Mouse (Mus musculus): ENCODE results near the gene Slc25a51.
"Not testable (repeated sequence)": the region's sequence is repeated elsewhere in the genome, so short reads cannot be mapped to it uniquely, and the experiment has no call there.

- not testable (repeated sequence) for TF ChIP-seq POLR2A (IDR thresholded peaks at IDR 0.05; ENCODE audit: insufficient read length, low read depth); E2F4 (IDR thresholded peaks at IDR 0.05; ENCODE audit: insufficient read depth); USF1 (IDR thresholded peaks at IDR 0.05; ENCODE audit: low read depth); MYOG (IDR thresholded peaks at IDR 0.05; ENCODE audit: control insufficient read depth in 1 of 3, insufficient read depth in 1 of 3, insufficient read length in 2 of 3, low read depth in 2 of 3); CEBPB (IDR thresholded peaks at IDR 0.05; ENCODE audit: insufficient read depth, poor library complexity, severe bottlenecking); SRF (IDR thresholded peaks at IDR 0.05; ENCODE audit: control insufficient read depth, insufficient read length, low read depth); POLR2AphosphoS2 (IDR thresholded peaks at IDR 0.05; ENCODE audit: insufficient read length, low read depth); MAX (IDR thresholded peaks at IDR 0.05; ENCODE audit: low read depth); REST (IDR thresholded peaks at IDR 0.05; ENCODE audit: insufficient read depth, insufficient read length); MYOD1 (IDR thresholded peaks at IDR 0.05; ENCODE audit: control insufficient read depth in 1 of 3, insufficient read length in 2 of 3, low read depth in 2 of 3)
Observed at GRCm38 (mm10) chr4:45382133-45382532, 26.4 kb downstream of the Slc25a51 start.
